Mouse (Mus musculus) left cerebral cortex, adult 11 months (tissue): ENCODE results near the gene Ror1.

Source experiments
- DNase-seq: peaks from one replicate; pipeline ENCODE4 v3.0.0; 2022; ENCODE audit warnings: low spot score

Gene Ror1

GRCm38 (mm10) chr4:100116366-100116765, 20.8 kb downstream of the Ror1 start:
- no peak for DNase-seq

- no peak for DNase-seq
Observed at GRCm38 (mm10) chr4:100118676-100119075, 23.1 kb downstream of the Ror1 start.

- DNase-seq: no peak
Observed at GRCm38 (mm10) chr4:100119431-100119830, 23.8 kb downstream of the Ror1 start.

- no peak for DNase-seq
Observed at GRCm38 (mm10) chr4:100120547-100120946, 25.0 kb downstream of the Ror1 start.

- no peak for DNase-seq
Observed at GRCm38 (mm10) chr4:100122436-100122835, 26.8 kb downstream of the Ror1 start.

GRCm38 (mm10) chr4:100123519-100123918, 27.9 kb downstream of the Ror1 start:
- no peak for DNase-seq

- no peak for DNase-seq
Observed at GRCm38 (mm10) chr4:100124056-100124455, 28.5 kb downstream of the Ror1 start.

- DNase-seq: no peak
Observed at GRCm38 (mm10) chr4:100124935-100125334, 29.3 kb downstream of the Ror1 start.

GRCm38 (mm10) chr4:100126531-100127310, 31.1 kb downstream of the Ror1 start:
- no peak for DNase-seq

- no peak for DNase-seq
Observed at GRCm38 (mm10) chr4:100128026-100128922, 32.7 kb downstream of the Ror1 start.

- no peak for DNase-seq
Observed at GRCm38 (mm10) chr4:100129201-100129600, 33.6 kb downstream of the Ror1 start.

- no peak for DNase-seq
Observed at GRCm38 (mm10) chr4:100130771-100131475, 35.3 kb downstream of the Ror1 start.

GRCm38 (mm10) chr4:100131488-100131887, 35.9 kb downstream of the Ror1 start:
- DNase-seq: no peak

GRCm38 (mm10) chr4:100132261-100132660, 36.7 kb downstream of the Ror1 start:
- no peak for DNase-seq

- no peak for DNase-seq
Observed at GRCm38 (mm10) chr4:100136046-100136445, 40.5 kb downstream of the Ror1 start.

GRCm38 (mm10) chr4:100137102-100137835, 41.7 kb downstream of the Ror1 start:
- no peak for DNase-seq

- DNase-seq: no peak
Observed at GRCm38 (mm10) chr4:100141626-100142025, 46.0 kb downstream of the Ror1 start.

GRCm38 (mm10) chr4:100144744-100145143, 49.2 kb downstream of the Ror1 start:
- no peak for DNase-seq

GRCm38 (mm10) chr4:100150797-100151196, 55.2 kb downstream of the Ror1 start:
- no peak for DNase-seq

GRCm38 (mm10) chr4:100154560-100155130, 59.1 kb downstream of the Ror1 start:
- no peak for DNase-seq

GRCm38 (mm10) chr4:100155731-100156130, 60.1 kb downstream of the Ror1 start:
- no peak for DNase-seq
